Mouse (Mus musculus): ENCODE results near the gene Slc17a5.

- TF ChIP-seq POLR2A (IDR thresholded peaks at IDR 0.05; ENCODE audit: borderline replicate concordance, insufficient read depth, low read length) (no peak), CTCF (IDR thresholded peaks at IDR 0.05; ENCODE audit: borderline replicate concordance, insufficient read depth, low read depth, low read length) (peak; percentile 80)
These were observed 60.5 kb downstream of the Slc17a5 start for GRCm38 (mm10) chr9:78527301-78527761.
